15 mouse cellular contexts compared by ENCODE assay signal in genomic region chr1:178668907-178669306, GRCm38 (mm10).
"Had no signal": no experiment of that assay in that cellular context is flagged by ENCODE, and none has a peak within 500 bp of the region (broad histone marks: within the 10 kb centered on the region; RNA-seq: fewer than 3 reads in every experiment).

No protein-coding gene starts in this region.

- H3K27me3 ChIP-seq: midbrain, embryonic 15.5 days; neural tube, embryonic 13.5 days had no signal

- H3K9me3 ChIP-seq: limb, embryonic 10.5 days; megakaryocyte, embryonic 14.5 days; midbrain, embryonic 15.5 days; neural tube, embryonic 13.5 days had no signal

- H3K27ac ChIP-seq: hindbrain, postnatal 0 days; limb, embryonic 10.5 days; macrophage; midbrain, embryonic 15.5 days; neural tube, embryonic 13.5 days had no signal

- DNase-seq: lung, embryonic 14.5 days; lung, postnatal 10 days; retina, postnatal 1 day; right cerebral cortex, postnatal 4 days; spleen, adult 18-20 months; thymus, adult 2 months; thymus, postnatal 25 days had no signal

- H3K4me3 ChIP-seq: limb, embryonic 10.5 days; megakaryocyte, embryonic 14.5 days; midbrain, embryonic 15.5 days; neural tube, embryonic 13.5 days had no signal

- H3K36me3 ChIP-seq: midbrain, embryonic 15.5 days; neural tube, embryonic 13.5 days had no signal

- ATAC-seq: hindbrain, postnatal 0 days; midbrain, embryonic 15.5 days had no signal

- H3K9ac ChIP-seq: lung, embryonic 14.5 days; midbrain, embryonic 15.5 days; neural tube, embryonic 13.5 days had no signal

- H3K4me2 ChIP-seq: liver, embryonic 11.5 days; lung, embryonic 14.5 days; midbrain, embryonic 11.5 days; midbrain, embryonic 15.5 days; neural tube, embryonic 13.5 days had no signal
